Mouse (Mus musculus) CH12.LX (cell line): ENCODE data around the gene Ech1. TPM values are rescaled to one million over a fixed set of nuclear protein-coding genes. Genes with fewer than 3 reads are reported as not detected.

Experiments
- DNase-seq: peaks from one replicate; pipeline ENCODE4 v3.0.0-alpha.2; 2013; ENCODE audit errors: extremely low read depth
- H3K27ac ChIP-seq: 2 replicates; pipeline ENCODE4 v1.5.1; 2012; ENCODE audit warnings: low read depth, mild to moderate bottlenecking, control low read depth, moderate library complexity; ENCODE audit not compliant: insufficient read depth
- H3K27me3 ChIP-seq: replicated peaks from 2 replicates; pipeline ENCODE3; 2012; ENCODE audit warnings: inconsistent platforms
- H3K36me3 ChIP-seq, 2 experiments: replicated peaks in 1 of 2; 2 replicates each; pipeline versions ENCODE3 to v1.6.1; 2012; ENCODE audit warnings: inconsistent platforms in 1 of 2, low read length in 1 of 2, mild to moderate bottlenecking in 1 of 2, mixed read lengths in 1 of 2, moderate library complexity in 1 of 2; ENCODE audit not compliant: control insufficient read depth in 1 of 2, insufficient read depth in 1 of 2
- H3K4me1 ChIP-seq, 2 experiments: 2 replicates each; pipeline ENCODE4 v1.6.1; 2012; ENCODE audit warnings: inconsistent platforms in 1 of 2, moderate library complexity in 1 of 2; ENCODE audit not compliant: insufficient read depth in 2 of 2, control insufficient read depth in 1 of 2
- H3K4me2 ChIP-seq: 2 replicates; pipeline ENCODE4 v1.6.1; 2012; ENCODE audit warnings: low read depth, mild to moderate bottlenecking, control low read depth; ENCODE audit not compliant: poor library complexity, insufficient read depth, severe bottlenecking
- H3K4me3 ChIP-seq, 3 experiments: fragments of 150-350 bp in 1 of 3; sonication (generic) in 1 of 3; replicated peaks in 1 of 3; 2 replicates each; pipeline versions ENCODE3 to v1.5.1; 2011 to 2012; ENCODE audit warnings: low read depth in 2 of 3, low read length in 2 of 3, mild to moderate bottlenecking in 2 of 3, moderate library complexity in 2 of 3, control low read depth in 1 of 3, improper control_type of control experiment in 1 of 3, inconsistent platforms in 1 of 3, mixed read lengths in 1 of 3; ENCODE audit not compliant: poor library complexity in 1 of 3
- H3K79me2 ChIP-seq: replicated peaks from 2 replicates; pipeline ENCODE4 v1.6.1; 2012; ENCODE audit warnings: mild to moderate bottlenecking, moderate library complexity; ENCODE audit not compliant: control insufficient read depth, poor library complexity, insufficient read depth, severe bottlenecking; ENCODE audit errors: extremely low read depth
- H3K9ac ChIP-seq: 2 replicates; pipeline ENCODE4 v1.6.1; 2012; ENCODE audit warnings: low read depth, mild to moderate bottlenecking, control low read depth, moderate library complexity; ENCODE audit not compliant: insufficient read depth
- H3K9me3 ChIP-seq: replicated peaks from 2 replicates; pipeline ENCODE3; 2012; ENCODE audit warnings: low read length, inconsistent platforms, mixed read lengths
- CHD1 ChIP-seq: IDR thresholded peaks from 2 replicates; pipeline ENCODE4 v1.6.1; 2012; ENCODE audit warnings: low read depth, low read length, improper control_type of control experiment, inconsistent platforms
- CHD2 ChIP-seq: IDR thresholded peaks from 2 replicates; pipeline ENCODE4 v1.6.1; 2011; ENCODE audit warnings: low read length, improper control_type of control experiment
- ELF1 ChIP-seq: IDR thresholded peaks from 2 replicates; pipeline ENCODE4 v1.6.1; 2014; ENCODE audit warnings: low read depth, mild to moderate bottlenecking, inconsistent platforms, low read length, improper control_type of control experiment
- EP300 ChIP-seq: IDR thresholded peaks from 2 replicates; pipeline ENCODE4 v1.6.1; 2011; ENCODE audit warnings: low read length, improper control_type of control experiment
- ETS1 ChIP-seq: conservative IDR thresholded peaks from 2 replicates; pipeline ENCODE4 v1.6.1; 2012; ENCODE audit warnings: low read depth, mild to moderate bottlenecking, inconsistent platforms, low read length, improper control_type of control experiment, moderate library complexity
- MAFK ChIP-seq: IDR thresholded peaks from 2 replicates; pipeline ENCODE4 v1.6.1; 2011; ENCODE audit warnings: low read length, improper control_type of control experiment; ENCODE audit not compliant: insufficient replicate concordance
- MAX ChIP-seq: IDR thresholded peaks from 2 replicates; pipeline ENCODE4 v1.6.1; 2011; ENCODE audit warnings: low read length, improper control_type of control experiment
- MEF2A ChIP-seq: IDR thresholded peaks from 2 replicates; pipeline ENCODE4 v1.6.1; 2014; ENCODE audit warnings: low read depth, mild to moderate bottlenecking, inconsistent platforms, low read length, improper control_type of control experiment, borderline replicate concordance
- MYC ChIP-seq: IDR thresholded peaks from 2 replicates; pipeline ENCODE4 v1.6.1; 2011; ENCODE audit warnings: low read depth, mild to moderate bottlenecking, improper control_type of control experiment, low read length
- NRF1 ChIP-seq: IDR thresholded peaks from 2 replicates; pipeline ENCODE4 v1.6.1; 2014; ENCODE audit warnings: low read depth, mild to moderate bottlenecking, inconsistent platforms, low read length, improper control_type of control experiment, moderate library complexity
- PAX5 ChIP-seq: IDR thresholded peaks from 2 replicates; pipeline ENCODE4 v1.6.1; 2012; ENCODE audit warnings: low read length, inconsistent platforms, mixed read lengths
- RCOR1 ChIP-seq: conservative IDR thresholded peaks from 2 replicates; pipeline ENCODE4 v1.6.1; 2012; ENCODE audit warnings: low read depth, mild to moderate bottlenecking, inconsistent platforms, low read length, improper control_type of control experiment
- UBTF ChIP-seq: IDR thresholded peaks from 2 replicates; pipeline ENCODE4 v1.6.1; 2012; ENCODE audit warnings: low read depth, mild to moderate bottlenecking, inconsistent platforms, low read length, improper control_type of control experiment, moderate library complexity
- USF2 ChIP-seq: conservative IDR thresholded peaks from 2 replicates; pipeline ENCODE4 v1.6.1; 2011; ENCODE audit warnings: low read depth, low read length, improper control_type of control experiment
- ZC3H11A ChIP-seq: IDR thresholded peaks from 2 replicates; pipeline ENCODE4 v1.6.1; 2012; ENCODE audit warnings: low read depth, mild to moderate bottlenecking, inconsistent platforms, low read length, improper control_type of control experiment
- ZKSCAN1 ChIP-seq: IDR thresholded peaks from 2 replicates; pipeline ENCODE4 v1.6.1; 2012; ENCODE audit warnings: low read depth, inconsistent platforms, low read length, improper control_type of control experiment, borderline replicate concordance
- ZMIZ1 ChIP-seq: IDR thresholded peaks from 2 replicates; pipeline ENCODE4 v1.6.1; 2012; ENCODE audit warnings: low read depth, mild to moderate bottlenecking, inconsistent platforms, low read length, improper control_type of control experiment
- dilution Hi-C: fragments of 300-500 bp; cut with MboI; formaldehyde crosslinking; loops from 2 replicates; pipeline ENCODE4 v1.14.3; 2020; ENCODE audit warnings: low sequenced_read_pairs; ENCODE audit not compliant: extremely low pct_unique_long_range_greater_than_20kb, extremely low pct_ligation_motif_present
- in situ Hi-C: fragments of 300-500 bp; cut with MboI; formaldehyde crosslinking; loops from 3 replicates; pipeline ENCODE4 v1.14.3; 2019; ENCODE audit warnings: low sequenced_read_pairs, low pct_ligation_motif_present, low pct_unique_long_range_greater_than_20kb, mixed read lengths
- polyA plus RNA-seq: library from polyadenylated mRNA; unstranded; fragments of >175 nt; gene quantifications from 2 replicates; pipeline ENCODE4 v1.2.1, GENCODE M21; 2012; ENCODE audit warnings: low read depth; ENCODE audit not compliant: insufficient read length
- total RNA-seq, 2 experiments: library from RNA; depleted of rRNA; stranded (reverse); fragments of 300-350 nt in 1 of 2; fragments of >200 nt in 1 of 2; gene quantifications; 2 replicates each; pipeline ENCODE4 v1.2.3; 2012 to 2014

The Ech1 gene
- total and polyA plus RNA-seq, 3 experiments = 67.6 to 124 (median 119) TPM

- Histone ChIP-seq H3K27ac (no peak overlapping the region), H3K9me3 (peaks cover 11% of the 10 kb centered on the region), H3K4me2 (no peak overlapping the region), H3K4me3 (no peak overlapping the region), H3K27me3 (no peaks in the 10 kb centered on the region), H3K36me3 (peaks cover 26 to 54% of the 10 kb centered on the region in 2 experiments), H3K4me1 (peaks cover 3 to 19% of the 10 kb centered on the region in 2 experiments; a peak in 3 of 4 replicates), H3K9ac (no peak overlapping the region), H3K79me2 (no peaks in the 10 kb centered on the region)
- dilution Hi-C loops (no loop called here), in situ Hi-C loops (no loop called here)
- DNase-seq = no peak
- TF ChIP-seq UBTF = no peak
- no peak for TF ChIP-seq ETS1
- no peak for TF ChIP-seq ZMIZ1
- TF ChIP-seq ZC3H11A = no peak
- no peak for TF ChIP-seq PAX5
- TF ChIP-seq USF2 = no peak
- no peak for TF ChIP-seq MEF2A
- TF ChIP-seq NRF1 = no peak
- no peak for TF ChIP-seq CHD1
- TF ChIP-seq MYC = no peak
- no peak for TF ChIP-seq MAX
- no peak for TF ChIP-seq MAFK
- no peak for TF ChIP-seq CHD2
- TF ChIP-seq EP300 = no peak
- TF ChIP-seq RCOR1 = no peak
Observed at GRCm38 (mm10) chr7:28831411-28832125, 6.6 kb downstream of the Ech1 start.

- H3K4me2 ChIP-seq = no peak overlapping the region
- H3K9me3 ChIP-seq = peaks cover 11% of the 10 kb centered on the region
- H3K79me2 ChIP-seq = no peaks in the 10 kb centered on the region
- DNase-seq = no peak
- TF ChIP-seq ZKSCAN1 = peak; percentile 71
- TF ChIP-seq ELF1 = no peak
- no peak overlapping the region for H3K9ac ChIP-seq
- H3K4me1 ChIP-seq = peaks cover 3 to 18% of the 10 kb centered on the region in 2 experiments; a peak in 3 of 4 replicates
- H3K4me3 ChIP-seq = no peak overlapping the region
- dilution Hi-C loops = no loop called here
- H3K27me3 ChIP-seq = no peaks in the 10 kb centered on the region
- peaks cover 26 to 59% of the 10 kb centered on the region in 2 experiments for H3K36me3 ChIP-seq
- in situ Hi-C loops = no loop called here
- H3K27ac ChIP-seq = no peak overlapping the region
Observed at GRCm38 (mm10) chr7:28832137-28832536, 7.1 kb downstream of the Ech1 start.
